Comparison of ENCODE assay signal across 7 mouse cellular contexts in genomic region chr9:78395630-78396351, GRCm38 (mm10). TPM values are rescaled to one million over a fixed set of nuclear protein-coding genes. Genes with fewer than 3 reads are reported as not detected.
DNase-seq lines count a peak whose midpoint lies in the region; ATAC-seq lines count a peak whose summit lies in the region.

TSS of gene Ddx43 (plus strand) at chr9:78395777.

- H3K27ac ChIP-seq in liver, embryonic 11.5 days (ENCODE audit: low read depth, low read length), result no peak within 1 kb of the TSS
- H3K27ac ChIP-seq in stomach, embryonic 14.5 days (ENCODE audit: low read length), result no peak within 1 kb of the TSS

- peak; percentile 91 for DNase-seq in R1 (ENCODE audit: low read depth, low spot score)
- peak; percentile 82 for DNase-seq in embryo, embryonic 10.5 days (ENCODE audit: low spot score)
- peak; percentile 3 for DNase-seq in heart, adult 8-10 months (ENCODE audit: low spot score)
- DNase-seq in kidney, adult 18-20 months, result peak; percentile 28
- DNase-seq in liver, embryonic 11.5 days (ENCODE audit: low spot score), result peak; percentile 62

- H3K27me3 ChIP-seq in liver, embryonic 11.5 days (replicated peaks; ENCODE audit: control insufficient read depth, insufficient read depth, low read length), result peaks cover 67% of the 10 kb centered on the region
- H3K27me3 ChIP-seq in stomach, embryonic 14.5 days (ENCODE audit: control insufficient read depth, insufficient read depth, low read length), result peaks cover 20% of the 10 kb centered on the region

- H3K9me3 ChIP-seq in liver, embryonic 11.5 days (ENCODE audit: control insufficient read depth, low read length), result no peaks in the 10 kb centered on the region
- no peaks in the 10 kb centered on the region for H3K9me3 ChIP-seq in stomach, embryonic 14.5 days (ENCODE audit: control insufficient read depth, low read depth, low read length)

- no peak within 1 kb of the TSS for H3K9ac ChIP-seq in liver, embryonic 11.5 days (ENCODE audit: low read depth, low read length)
- no peak within 1 kb of the TSS; the same call in 1 of the 2 replicates for H3K9ac ChIP-seq in stomach, embryonic 14.5 days (replicated peaks; ENCODE audit: low read depth, low read length)

- peak; percentile 71 for ATAC-seq in liver, embryonic 11.5 days (replicated peaks; ENCODE audit: low FRiP score)
- ATAC-seq in monocyte, adult 5-6 weeks (replicated peaks; ENCODE audit: insufficient number of reproducible peaks, low FRiP score, low TSS enrichment, poor library complexity, severe bottlenecking), result 0 out of 2 replicates have a peak, but pooled peaks have one; percentile 35
- ATAC-seq in stomach, embryonic 14.5 days (ENCODE audit: insufficient number of reproducible peaks, insufficient read depth, low FRiP score, low read depth), result peak; percentile 87

- peaks cover 7% of the 10 kb centered on the region; the same call in 1 of the 2 replicates for H3K4me1 ChIP-seq in liver, embryonic 11.5 days (replicated peaks; ENCODE audit: control insufficient read depth, insufficient read depth, low read length)
- no peaks in the 10 kb centered on the region for H3K4me1 ChIP-seq in stomach, embryonic 14.5 days (ENCODE audit: control insufficient read depth, insufficient read depth, low read length)

- H3K36me3 ChIP-seq in liver, embryonic 11.5 days (ENCODE audit: control insufficient read depth, insufficient read depth, low read length), result no peaks in the 10 kb centered on the region
- no peaks in the 10 kb centered on the region for H3K36me3 ChIP-seq in stomach, embryonic 14.5 days (ENCODE audit: control insufficient read depth, insufficient read depth, low read length)

- WGBS in liver, embryonic 11.5 days, result 2% methylated on average over 93 of the region's 93 CpGs
- 3% methylated on average over 85 of the region's 93 CpGs for WGBS in stomach, embryonic 14.5 days

- H3K4me2 ChIP-seq in liver, embryonic 11.5 days, result peak within 1 kb of the TSS; percentile 66
- peak within 1 kb of the TSS; percentile 64 for H3K4me2 ChIP-seq in stomach, embryonic 14.5 days (replicated peaks; ENCODE audit: low read depth, low read length)

- H3K4me3 ChIP-seq in liver, embryonic 11.5 days (ENCODE audit: low read depth, low read length), result peak within 1 kb of the TSS; percentile 46
- peak within 1 kb of the TSS; percentile 34 for H3K4me3 ChIP-seq in stomach, embryonic 14.5 days (ENCODE audit: low read depth, low read length)

RNA-seq across cellular contexts. Expression of gene Ddx43, which starts in this region (rescaled TPM):
- not detected for total RNA-seq in heart, adult 8-10 months (2022)
- polyA plus RNA-seq in liver, embryonic 11.5 days (2014; fragmentation: Nextera tagmentation; extraction: Ambion mirVana), result 0.19 and 0.21 TPM in 2 replicates
- 2.8 to 15.4 TPM (median 3.9 TPM) in 3 replicates for total RNA-seq in monocyte, adult 5-6 weeks (2017)
- 0.29 and 0.51 TPM in 2 replicates for polyA plus RNA-seq in stomach, embryonic 14.5 days (2014; fragmentation: Nextera tagmentation; extraction: Ambion mirVana)

Comparison
In these comparisons a context has a peak if more than half of its experiments do, and no peak if none do; other contexts are left out.
1. Peak in DNase-seq in heart, adult 8-10 months; RNA of the gene not detected or under 1 TPM.
2. Peak in DNase-seq, ATAC-seq, H3K4me3 ChIP-seq and H3K4me2 ChIP-seq in liver, embryonic 11.5 days; RNA of the gene not detected or under 1 TPM.
3. Peak in ATAC-seq, H3K4me3 ChIP-seq and H3K4me2 ChIP-seq in stomach, embryonic 14.5 days; RNA of the gene not detected or under 1 TPM.
4. DNase-seq: peak in every context shown above with its lines; median percentile 91 in R1; 82 in embryo, embryonic 10.5 days; 62 in liver, embryonic 11.5 days; 28 in kidney, adult 18-20 months; 3 in heart, adult 8-10 months.
5. ATAC-seq: peak in every context shown above with its lines; median percentile 87 in stomach, embryonic 14.5 days; 71 in liver, embryonic 11.5 days; 35 in monocyte, adult 5-6 weeks.